Mouse (Mus musculus): ENCODE measurements around the gene Vnn1. TPM values are rescaled to one million over a fixed set of nuclear protein-coding genes. Genes with fewer than 3 reads are reported as not detected.
A peak's percentile ranks its signal among the peaks of the same experiment; 100 is the strongest.

Gene Vnn1
- polyA plus RNA-seq, 1 experiment from 2014 or later = 0.79 TPM

DNA sequence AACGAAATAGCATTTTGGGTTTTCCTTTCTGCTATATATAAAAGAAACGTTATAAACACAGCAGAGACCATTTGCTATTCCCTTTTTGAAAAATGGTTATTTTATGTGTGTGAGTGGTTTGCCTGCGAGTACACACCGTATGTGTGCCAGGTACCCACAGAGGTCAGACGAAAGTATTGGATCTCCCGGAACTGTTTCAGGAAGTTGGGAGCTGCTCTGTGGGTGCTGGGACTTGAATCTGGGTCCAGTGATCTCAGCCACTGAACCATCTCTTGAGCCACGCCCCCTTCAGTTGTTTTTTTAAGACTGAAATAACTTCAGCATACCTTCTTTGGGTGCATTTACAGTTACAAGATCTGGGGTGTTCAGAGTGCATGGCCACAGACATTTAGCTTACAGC lies 888 bp downstream of the Vnn1 start:
- H3K9me3 ChIP-seq (ENCODE audit: control insufficient read depth, low read length) = no peaks in the 10 kb centered on the region
- no peak for ATAC-seq (ENCODE audit: low FRiP score, low TSS enrichment)
- no peak overlapping the region for H3K9ac ChIP-seq (ENCODE audit: low read depth, low read length)
- no peaks in the 10 kb centered on the region for H3K36me3 ChIP-seq (ENCODE audit: control insufficient read depth, insufficient read depth, low read length)
- H3K4me3 ChIP-seq (ENCODE audit: low read length) = no peak overlapping the region
- H3K27ac ChIP-seq (ENCODE audit: low read depth, low read length) = no peak overlapping the region
- no peak overlapping the region for H3K4me2 ChIP-seq (replicated peaks; ENCODE audit: low read depth, low read length)
- WGBS = 85% methylated on average over 7 of the region's 7 CpGs
- H3K4me1 ChIP-seq (ENCODE audit: control insufficient read depth, insufficient read depth, low read length) = no peaks in the 10 kb centered on the region
- no peaks in the 10 kb centered on the region for H3K27me3 ChIP-seq (ENCODE audit: control insufficient read depth, insufficient read depth, low read length)

DNA sequence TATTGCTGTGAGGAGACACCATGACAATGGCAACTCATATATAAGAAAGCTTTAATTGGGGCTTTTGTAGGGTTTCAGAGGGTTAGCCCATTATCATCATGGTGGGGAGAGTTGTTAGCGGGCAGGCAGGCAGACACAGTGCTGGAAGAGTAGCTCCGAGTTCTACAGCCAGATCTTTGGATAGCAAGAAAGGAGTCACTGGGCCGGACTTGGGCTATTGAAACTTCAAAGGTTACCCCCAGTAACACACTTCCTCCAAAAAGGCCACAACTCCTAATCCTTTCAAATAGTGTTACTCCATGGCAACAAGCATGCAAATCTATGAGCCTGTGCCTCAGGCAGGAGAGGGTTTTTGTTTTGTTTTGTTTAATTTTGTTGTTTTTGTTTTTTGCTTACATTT lies 6.6 kb downstream of the Vnn1 start:
- Histone ChIP-seq H3K4me1 (ENCODE audit: control insufficient read depth, insufficient read depth, low read length) (no peaks in the 10 kb centered on the region), H3K9ac (ENCODE audit: low read depth, low read length) (no peak overlapping the region), H3K36me3 (ENCODE audit: control insufficient read depth, insufficient read depth, low read length) (no peaks in the 10 kb centered on the region), H3K27ac (ENCODE audit: low read depth, low read length) (no peak overlapping the region), H3K4me3 (ENCODE audit: low read length) (no peak overlapping the region), H3K4me2 (replicated peaks; ENCODE audit: low read depth, low read length) (no peak overlapping the region), H3K9me3 (ENCODE audit: control insufficient read depth, low read length) (no peaks in the 10 kb centered on the region), H3K27me3 (ENCODE audit: control insufficient read depth, insufficient read depth, low read length) (no peaks in the 10 kb centered on the region)
- ATAC-seq (ENCODE audit: low FRiP score, low TSS enrichment) = no peak
- WGBS = 84% methylated on average over 3 of the region's 3 CpGs

DNA sequence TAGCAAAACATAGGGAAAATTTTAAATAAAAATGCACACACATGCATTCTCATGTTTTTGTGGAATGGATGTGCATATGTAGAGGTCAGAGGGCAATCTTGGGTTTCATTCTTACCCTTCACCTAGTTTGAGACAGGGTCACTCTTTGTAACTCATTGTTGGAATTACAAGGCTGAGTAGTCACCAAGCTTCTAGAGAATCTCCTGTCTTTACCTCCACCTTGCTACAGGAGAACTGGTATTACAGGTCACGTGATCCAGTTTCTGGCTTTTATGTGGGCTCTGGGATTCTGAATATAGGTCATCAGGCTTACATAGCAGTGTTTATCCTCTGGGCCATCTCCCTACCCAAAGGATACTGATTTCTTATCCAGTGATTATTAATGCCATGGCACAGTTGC lies 11.2 kb downstream of the Vnn1 start:
- Histone ChIP-seq H3K36me3 (ENCODE audit: control insufficient read depth, insufficient read depth, low read length) (no peaks in the 10 kb centered on the region), H3K4me1 (ENCODE audit: control insufficient read depth, insufficient read depth, low read length) (no peaks in the 10 kb centered on the region)
- ATAC-seq (ENCODE audit: low FRiP score, low TSS enrichment) = no peak

DNA sequence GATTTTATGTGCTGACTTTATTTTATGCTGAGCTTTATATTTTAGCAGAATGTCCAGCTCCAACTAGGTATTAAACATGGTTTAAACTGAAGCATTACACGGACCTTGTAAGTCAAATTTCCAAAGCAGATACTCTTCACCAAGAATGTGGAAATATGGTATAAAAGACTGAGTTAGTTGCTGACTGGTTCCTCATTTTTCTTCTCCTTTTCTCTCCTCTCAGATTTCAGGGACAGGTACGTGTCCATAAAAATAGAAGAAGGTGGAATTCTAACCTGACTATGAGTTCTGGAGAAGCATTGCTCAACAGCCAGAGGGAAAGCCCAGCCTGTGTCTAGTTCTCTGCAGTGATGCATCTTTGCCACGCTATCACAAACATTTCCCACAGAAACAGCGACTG lies 25.6 kb downstream of the Vnn1 start, which contains the start of gene Taar1:
Gene Taar1, plus strand, starts transcription at position 301 of the 400 bp plus-strand sequence.
- H3K4me2 ChIP-seq (replicated peaks; ENCODE audit: low read depth, low read length) = no peak within 1 kb of the TSS
- WGBS = 91% methylated on average over 4 of the region's 4 CpGs

More for the DNA sequence above, 11.2 kb downstream of the Vnn1 start:
- no peak overlapping the region for H3K4me2 ChIP-seq (replicated peaks; ENCODE audit: low read depth, low read length)
- H3K27me3 ChIP-seq (ENCODE audit: control insufficient read depth, insufficient read depth, low read length) = no peaks in the 10 kb centered on the region
- no peak overlapping the region for H3K9ac ChIP-seq (ENCODE audit: low read depth, low read length)
- no peaks in the 10 kb centered on the region for H3K9me3 ChIP-seq (ENCODE audit: control insufficient read depth, low read length)
- no peak overlapping the region for H3K4me3 ChIP-seq (ENCODE audit: low read length)
- 88% methylated on average over 1 of the region's 1 CpGs for WGBS
- H3K27ac ChIP-seq (ENCODE audit: low read depth, low read length) = no peak overlapping the region

DNA sequence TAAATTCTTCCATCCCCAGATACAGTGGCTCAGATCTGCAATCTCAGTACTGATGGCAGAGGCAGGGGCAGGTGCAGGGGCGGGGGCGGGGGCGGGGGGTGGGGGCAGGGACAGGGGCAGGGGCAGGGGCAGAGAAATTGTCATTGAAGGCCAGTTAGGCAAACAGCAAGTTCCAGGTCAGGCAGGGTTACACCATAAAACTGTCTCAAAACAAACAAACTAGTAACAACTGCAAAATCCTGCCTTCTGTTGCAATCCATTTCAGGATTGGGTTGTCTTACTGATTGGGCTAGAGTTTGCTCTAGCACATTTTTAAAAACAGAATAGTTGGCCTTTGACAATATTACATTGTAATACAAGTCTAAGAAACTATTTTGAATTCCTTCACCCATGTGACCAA lies 28.0 kb downstream of the Vnn1 start:
- Histone ChIP-seq H3K4me3 (ENCODE audit: low read length) (no peak overlapping the region), H3K4me1 (ENCODE audit: control insufficient read depth, insufficient read depth, low read length) (no peaks in the 10 kb centered on the region), H3K27me3 (ENCODE audit: control insufficient read depth, insufficient read depth, low read length) (no peaks in the 10 kb centered on the region), H3K4me2 (replicated peaks; ENCODE audit: low read depth, low read length) (no peak overlapping the region), H3K27ac (ENCODE audit: low read depth, low read length) (no peak overlapping the region), H3K9me3 (ENCODE audit: control insufficient read depth, low read length) (no peaks in the 10 kb centered on the region), H3K9ac (ENCODE audit: low read depth, low read length) (no peak overlapping the region), H3K36me3 (ENCODE audit: control insufficient read depth, insufficient read depth, low read length) (no peaks in the 10 kb centered on the region)
- ATAC-seq (ENCODE audit: low FRiP score, low TSS enrichment) = no peak
- 63% methylated on average over 3 of the region's 3 CpGs for whole genome bisulfite sequencing

More for the DNA sequence above, 25.6 kb downstream of the Vnn1 start, which contains the start of gene Taar1:
- Histone ChIP-seq H3K9ac (ENCODE audit: low read depth, low read length) (no peak within 1 kb of the TSS), H3K4me3 (ENCODE audit: low read length) (no peak within 1 kb of the TSS), H3K4me1 (ENCODE audit: control insufficient read depth, insufficient read depth, low read length) (no peaks in the 10 kb centered on the region), H3K36me3 (ENCODE audit: control insufficient read depth, insufficient read depth, low read length) (no peaks in the 10 kb centered on the region), H3K9me3 (ENCODE audit: control insufficient read depth, low read length) (no peaks in the 10 kb centered on the region), H3K27ac (ENCODE audit: low read depth, low read length) (no peak within 1 kb of the TSS), H3K27me3 (ENCODE audit: control insufficient read depth, insufficient read depth, low read length) (no peaks in the 10 kb centered on the region)
- no peak for ATAC-seq (ENCODE audit: low FRiP score, low TSS enrichment)

DNA sequence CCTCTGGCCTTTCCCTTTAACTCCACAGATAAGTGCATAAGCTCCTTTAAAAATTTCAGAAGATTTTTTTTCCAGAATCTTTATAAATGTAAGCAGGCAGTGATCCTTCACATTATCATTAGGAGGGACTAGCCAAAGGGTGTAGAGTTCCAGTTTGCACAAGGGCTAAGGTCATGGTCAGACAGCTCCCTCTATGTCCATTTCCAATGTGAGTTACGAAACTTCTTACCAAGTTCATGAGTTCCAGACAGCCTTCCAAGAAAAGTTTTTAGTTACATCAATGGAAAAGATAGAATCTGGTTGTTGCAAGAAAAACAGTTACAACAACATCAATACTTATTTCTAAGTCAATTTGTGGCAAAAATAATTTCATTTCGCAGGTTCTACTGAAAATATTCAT lies 29.5 kb downstream of the Vnn1 start:
- no peak for ATAC-seq (ENCODE audit: low FRiP score, low TSS enrichment)
- no peaks in the 10 kb centered on the region for H3K27me3 ChIP-seq (ENCODE audit: control insufficient read depth, insufficient read depth, low read length)
- no peaks in the 10 kb centered on the region for H3K36me3 ChIP-seq (ENCODE audit: control insufficient read depth, insufficient read depth, low read length)
- WGBS = 79% methylated on average over 2 of the region's 2 CpGs
- H3K9ac ChIP-seq (ENCODE audit: low read depth, low read length) = no peak overlapping the region
- H3K4me2 ChIP-seq (replicated peaks; ENCODE audit: low read depth, low read length) = no peak overlapping the region
- no peak overlapping the region for H3K27ac ChIP-seq (ENCODE audit: low read depth, low read length)
- no peaks in the 10 kb centered on the region for H3K4me1 ChIP-seq (ENCODE audit: control insufficient read depth, insufficient read depth, low read length)
- H3K9me3 ChIP-seq (ENCODE audit: control insufficient read depth, low read length) = no peaks in the 10 kb centered on the region
- no peak overlapping the region for H3K4me3 ChIP-seq (ENCODE audit: low read length)

DNA sequence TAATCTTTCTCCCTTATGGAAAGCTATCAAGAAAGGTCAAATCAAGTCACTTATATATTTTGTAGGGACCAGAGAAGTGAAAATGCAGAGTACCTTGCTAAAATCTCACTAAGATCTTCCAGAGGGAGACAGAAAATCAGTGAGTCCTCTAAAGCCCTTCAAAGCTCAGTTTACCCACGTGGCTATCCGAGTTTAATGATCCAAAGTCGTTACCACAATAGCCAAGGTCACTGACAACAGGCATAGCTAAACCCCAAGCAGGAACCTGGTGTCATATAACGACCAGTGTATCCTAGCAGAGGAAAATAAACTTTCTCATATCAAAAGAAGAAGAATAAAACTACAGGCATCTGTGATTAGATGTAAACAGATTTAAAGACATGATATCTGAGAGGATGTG lies 43.1 kb downstream of the Vnn1 start:
- H3K9me3 ChIP-seq (ENCODE audit: control insufficient read depth, low read length) = no peaks in the 10 kb centered on the region
- H3K9ac ChIP-seq (ENCODE audit: low read depth, low read length) = no peak overlapping the region
- H3K4me3 ChIP-seq (ENCODE audit: low read length) = no peak overlapping the region
- no peak for ATAC-seq (ENCODE audit: low FRiP score, low TSS enrichment)
- H3K36me3 ChIP-seq (ENCODE audit: control insufficient read depth, insufficient read depth, low read length) = no peaks in the 10 kb centered on the region
- no peaks in the 10 kb centered on the region for H3K27me3 ChIP-seq (ENCODE audit: control insufficient read depth, insufficient read depth, low read length)
- no peaks in the 10 kb centered on the region for H3K4me1 ChIP-seq (ENCODE audit: control insufficient read depth, insufficient read depth, low read length)
- 12% methylated on average over 4 of the region's 4 CpGs for WGBS
- no peak overlapping the region for H3K4me2 ChIP-seq (replicated peaks; ENCODE audit: low read depth, low read length)
- no peak overlapping the region for H3K27ac ChIP-seq (ENCODE audit: low read depth, low read length)

DNA sequence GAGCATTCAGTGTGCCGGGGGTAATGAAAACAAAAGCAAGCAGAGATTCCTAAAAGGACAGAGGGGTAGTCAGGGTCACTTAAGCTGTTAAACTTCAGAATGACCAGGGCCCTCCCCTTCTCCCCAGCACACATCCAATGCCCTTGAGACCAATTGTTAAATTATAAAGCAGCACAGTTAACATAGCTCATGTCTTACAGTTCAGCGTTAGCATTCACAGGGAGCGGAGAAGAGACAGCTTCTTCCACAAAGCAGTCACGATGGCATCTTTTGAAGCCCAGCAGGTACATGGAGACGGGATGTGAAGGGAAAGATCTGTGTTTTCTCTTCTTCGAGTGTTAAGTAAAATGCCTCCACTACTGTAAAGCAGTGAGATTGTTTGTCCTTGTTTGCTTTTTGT lies 43.8 kb downstream of the Vnn1 start, which contains the start of gene Taar2:
Gene Taar2, plus strand, starts transcription at position 261 of the 400 bp plus-strand sequence.
- Histone ChIP-seq H3K4me1 (ENCODE audit: control insufficient read depth, insufficient read depth, low read length) (no peaks in the 10 kb centered on the region), H3K9ac (ENCODE audit: low read depth, low read length) (no peak within 1 kb of the TSS; the same call in 1 of the 2 replicates), H3K4me2 (replicated peaks; ENCODE audit: low read depth, low read length) (0 out of 2 replicates have a peak within 1 kb of the TSS, but pooled peaks have one; percentile 2), H3K27me3 (ENCODE audit: control insufficient read depth, insufficient read depth, low read length) (no peaks in the 10 kb centered on the region), H3K27ac (ENCODE audit: low read depth, low read length) (no peak within 1 kb of the TSS), H3K36me3 (ENCODE audit: control insufficient read depth, insufficient read depth, low read length) (no peaks in the 10 kb centered on the region), H3K4me3 (ENCODE audit: low read length) (no peak within 1 kb of the TSS), H3K9me3 (ENCODE audit: control insufficient read depth, low read length) (no peaks in the 10 kb centered on the region)
- 30% methylated on average over 6 of the region's 6 CpGs for WGBS
- no peak for ATAC-seq (ENCODE audit: low FRiP score, low TSS enrichment)

DNA sequence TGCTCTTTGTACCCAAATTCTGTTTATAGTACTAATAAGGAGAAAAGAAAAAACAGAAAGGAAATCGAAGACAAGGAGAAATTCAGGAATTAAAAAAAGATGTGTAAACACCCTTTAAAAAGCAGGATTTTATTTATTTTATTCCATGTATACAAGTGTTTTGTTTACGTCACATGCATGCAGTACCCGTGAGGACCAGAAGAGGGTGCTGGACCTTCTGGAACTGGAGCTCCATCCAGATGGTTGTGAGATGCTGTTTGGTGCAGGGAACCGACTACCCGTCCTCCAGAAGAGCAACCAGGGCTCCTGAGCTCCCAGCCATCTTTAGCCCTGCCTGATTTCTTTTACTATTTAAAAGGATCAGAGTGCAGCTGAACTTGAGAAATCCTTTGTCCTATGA lies 48.0 kb downstream of the Vnn1 start:
- ATAC-seq (ENCODE audit: low FRiP score, low TSS enrichment) = no peak
- Histone ChIP-seq H3K36me3 (ENCODE audit: control insufficient read depth, insufficient read depth, low read length) (no peaks in the 10 kb centered on the region), H3K4me2 (replicated peaks; ENCODE audit: low read depth, low read length) (no peak overlapping the region), H3K27ac (ENCODE audit: low read depth, low read length) (no peak overlapping the region), H3K4me1 (ENCODE audit: control insufficient read depth, insufficient read depth, low read length) (no peaks in the 10 kb centered on the region), H3K9me3 (ENCODE audit: control insufficient read depth, low read length) (no peaks in the 10 kb centered on the region), H3K4me3 (ENCODE audit: low read length) (no peak overlapping the region), H3K9ac (ENCODE audit: low read depth, low read length) (no peak overlapping the region), H3K27me3 (ENCODE audit: control insufficient read depth, insufficient read depth, low read length) (no peaks in the 10 kb centered on the region)
- 87% methylated on average over 5 of the region's 5 CpGs for WGBS
